Mouse (Mus musculus) E14TG2a.4 (cell line): ENCODE results near the gene Dennd4b.
A peak's percentile ranks its signal among the peaks of the same experiment; 100 is the strongest.

Experiments
- H3K27me3 ChIP-seq: 2 replicates; pipeline ENCODE4 v1.6.1; 2014; ENCODE audit warnings: low read length, control low read depth; ENCODE audit not compliant: insufficient read depth
- H3K36me3 ChIP-seq: 2 replicates; pipeline ENCODE4 v1.6.1; 2014; ENCODE audit warnings: low read length, control low read depth; ENCODE audit not compliant: insufficient read depth
- H3K4me1 ChIP-seq: replicated peaks from 2 replicates; pipeline ENCODE4 v1.6.1; 2014; ENCODE audit warnings: low read depth, low read length, control low read depth
- H3K4me3 ChIP-seq: replicated peaks from 2 replicates; pipeline ENCODE4 v1.5.1; 2014; ENCODE audit warnings: mild to moderate bottlenecking, low read length
- H3K9me3 ChIP-seq: 2 replicates; pipeline ENCODE4 v1.6.1; 2014; ENCODE audit warnings: low read length, control low read depth
- CTCF ChIP-seq: conservative IDR thresholded peaks from 2 replicates; pipeline ENCODE4 v1.5.1; 2014; ENCODE audit warnings: low read length
- NANOG ChIP-seq: IDR thresholded peaks from 2 replicates; pipeline ENCODE4 v1.6.1; 2014; ENCODE audit warnings: borderline replicate concordance, low read length, mixed read lengths
- POU5F1 ChIP-seq: IDR thresholded peaks from 2 replicates; pipeline ENCODE4 v1.6.1; 2014; ENCODE audit warnings: low read length, borderline replicate concordance

Gene Dennd4b

GRCm38 (mm10) chr3:90270784-90271183, 5.8 kb downstream of the Dennd4b start:
- TF ChIP-seq POU5F1 (no peak), NANOG (no peak), CTCF (no peak)
- peaks cover 32% of the 10 kb centered on the region for H3K36me3 ChIP-seq
- no peaks in the 10 kb centered on the region for H3K9me3 ChIP-seq
- H3K27me3 ChIP-seq = peaks cover 11% of the 10 kb centered on the region
- H3K4me3 ChIP-seq = no peak overlapping the region
- H3K4me1 ChIP-seq = peaks cover 63% of the 10 kb centered on the region

DNA sequence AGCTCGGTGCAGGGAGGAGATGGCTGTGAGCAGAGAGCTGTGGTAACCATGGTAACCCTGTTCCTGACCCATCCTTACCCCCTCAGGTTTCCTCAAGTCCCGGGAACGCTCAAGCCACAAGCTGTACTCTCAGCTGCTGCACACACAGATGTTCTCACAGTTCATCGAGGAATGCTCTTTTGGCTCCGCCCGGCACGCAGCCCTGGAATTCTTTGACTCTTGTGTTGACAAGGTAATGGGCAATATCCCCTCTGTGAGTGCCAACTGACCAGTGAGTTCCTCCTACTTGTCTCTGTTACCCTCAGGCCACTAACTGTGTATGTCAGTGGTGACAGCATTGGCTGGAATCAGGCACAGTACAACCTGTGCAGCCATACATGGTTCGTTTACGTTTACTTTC, 7.2 kb downstream of the Dennd4b start:
- H3K4me3 ChIP-seq = peak overlapping the region; percentile 20
- H3K4me1 ChIP-seq = peaks cover 62% of the 10 kb centered on the region
- H3K36me3 ChIP-seq = peaks cover 39% of the 10 kb centered on the region
- H3K9me3 ChIP-seq = no peaks in the 10 kb centered on the region
- no peak for TF ChIP-seq NANOG
- H3K27me3 ChIP-seq = peaks cover 11% of the 10 kb centered on the region

GRCm38 (mm10) chr3:90273855-90274254, 8.9 kb downstream of the Dennd4b start:
- Histone ChIP-seq H3K4me3 (peak overlapping the region; percentile 70), H3K36me3 (peaks cover 51% of the 10 kb centered on the region), H3K9me3 (no peaks in the 10 kb centered on the region), H3K4me1 (peaks cover 62% of the 10 kb centered on the region), H3K27me3 (peaks cover 11% of the 10 kb centered on the region)
- no peak for TF ChIP-seq NANOG
- TF ChIP-seq POU5F1 = no peak
- no peak for TF ChIP-seq CTCF

DNA sequence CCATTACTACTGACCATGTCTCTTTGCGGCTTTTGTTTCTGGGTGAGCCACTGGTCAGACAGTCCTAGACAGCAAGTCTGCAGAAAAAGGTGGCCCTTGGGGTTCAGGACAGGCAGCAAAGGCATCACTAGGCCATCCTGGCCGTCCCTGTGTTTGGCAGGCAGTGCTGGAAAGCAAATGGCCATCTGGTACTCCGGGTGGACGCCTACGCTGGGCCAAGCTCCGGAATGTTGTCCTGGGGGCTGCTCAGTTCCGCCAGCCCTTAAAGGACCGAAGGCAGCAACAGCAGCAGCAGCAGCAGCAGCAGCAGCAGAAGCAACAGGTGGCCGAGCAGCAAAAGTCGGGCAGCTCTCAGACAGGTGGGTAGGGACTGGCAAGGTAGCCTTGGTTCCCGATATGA, 10.3 kb downstream of the Dennd4b start:
- Histone ChIP-seq H3K36me3 (peaks cover 62% of the 10 kb centered on the region), H3K4me1 (peaks cover 62% of the 10 kb centered on the region), H3K9me3 (no peaks in the 10 kb centered on the region), H3K27me3 (peaks cover 11% of the 10 kb centered on the region), H3K4me3 (no peak overlapping the region)
- TF ChIP-seq NANOG (no peak), CTCF (no peak), POU5F1 (no peak)

GRCm38 (mm10) chr3:90276858-90277257, 11.9 kb downstream of the Dennd4b start:
- Histone ChIP-seq H3K4me1 (peaks cover 52% of the 10 kb centered on the region), H3K4me3 (peak overlapping the region; percentile 61), H3K27me3 (peaks cover 11% of the 10 kb centered on the region), H3K36me3 (peaks cover 55% of the 10 kb centered on the region), H3K9me3 (no peaks in the 10 kb centered on the region)
- TF ChIP-seq CTCF (no peak), POU5F1 (no peak)

DNA sequence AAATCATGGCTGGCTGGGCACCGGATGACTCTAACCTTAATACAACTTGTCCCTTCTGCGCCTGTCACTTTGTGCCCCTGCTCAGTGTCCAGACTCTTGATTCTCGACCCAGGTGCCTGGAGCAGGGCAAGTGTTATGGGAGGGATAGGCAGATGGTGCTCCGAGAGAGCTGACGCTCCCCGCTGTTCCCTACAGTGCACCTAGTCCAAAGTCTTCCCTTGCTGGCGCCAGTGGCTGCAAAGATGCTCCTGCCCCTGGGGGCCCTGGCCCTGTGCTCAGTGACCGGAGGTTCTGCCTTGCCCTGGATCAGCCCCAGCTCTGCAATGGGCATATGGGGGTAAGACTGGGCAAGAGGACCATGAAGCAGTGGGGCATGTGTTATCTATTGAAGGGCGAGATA, 12.8 kb downstream of the Dennd4b start:
- Histone ChIP-seq H3K4me3 (peak overlapping the region; percentile 61), H3K36me3 (peaks cover 49% of the 10 kb centered on the region), H3K9me3 (no peaks in the 10 kb centered on the region), H3K27me3 (peaks cover 11% of the 10 kb centered on the region), H3K4me1 (peaks cover 43% of the 10 kb centered on the region)
- TF ChIP-seq POU5F1 (no peak), CTCF (no peak), NANOG (no peak)

DNA sequence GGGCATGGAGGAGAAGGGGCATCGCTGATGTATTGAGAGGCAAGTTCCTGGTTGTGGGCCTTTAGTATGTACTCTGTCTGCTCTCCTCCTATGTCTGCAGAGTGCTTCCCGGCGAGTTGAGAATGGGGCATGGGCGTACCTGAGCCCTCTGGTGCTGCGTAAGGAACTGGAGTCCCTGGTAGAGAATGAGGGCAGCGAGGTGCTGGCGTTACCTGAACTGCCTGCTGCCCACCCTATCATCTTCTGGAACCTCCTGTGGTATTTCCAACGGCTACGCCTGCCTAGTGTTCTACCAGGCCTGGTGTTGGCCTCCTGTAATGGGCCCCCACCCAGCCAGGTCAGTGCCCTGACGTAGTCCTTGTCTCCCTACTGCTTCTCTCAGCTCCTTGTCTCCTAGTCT, 13.2 kb downstream of the Dennd4b start:
- TF ChIP-seq POU5F1 (no peak), CTCF (no peak), NANOG (no peak)
- H3K27me3 ChIP-seq = peaks cover 11% of the 10 kb centered on the region
- peaks cover 48% of the 10 kb centered on the region for H3K36me3 ChIP-seq
- peak overlapping the region; percentile 61 for H3K4me3 ChIP-seq
- no peaks in the 10 kb centered on the region for H3K9me3 ChIP-seq
- H3K4me1 ChIP-seq = peaks cover 41% of the 10 kb centered on the region

DNA sequence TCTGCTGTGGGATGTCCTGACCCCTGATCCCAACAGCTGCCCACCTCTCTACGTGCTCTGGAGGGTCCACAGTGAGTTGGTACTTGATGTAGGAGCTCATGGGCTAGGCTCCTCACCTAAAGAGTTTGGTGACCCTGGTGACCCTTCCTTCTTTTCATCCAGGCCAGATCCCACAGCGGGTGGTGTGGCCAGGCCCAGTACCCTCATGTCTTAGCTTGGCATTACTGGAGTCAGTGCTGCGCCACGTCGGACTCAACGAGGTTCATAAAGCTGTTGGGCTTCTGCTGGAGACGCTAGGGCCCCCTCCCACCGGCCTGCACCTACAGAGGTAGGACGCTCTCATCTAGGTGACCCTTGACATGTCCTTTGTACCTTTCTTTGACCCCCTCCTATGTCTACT, 14.2 kb downstream of the Dennd4b start:
- Histone ChIP-seq H3K9me3 (no peaks in the 10 kb centered on the region), H3K27me3 (peaks cover 1% of the 10 kb centered on the region; the same call in 1 of the 2 replicates), H3K4me3 (no peak overlapping the region), H3K4me1 (peaks cover 31% of the 10 kb centered on the region), H3K36me3 (peaks cover 48% of the 10 kb centered on the region)
- no peak for TF ChIP-seq NANOG
- TF ChIP-seq CTCF = no peak
- no peak for TF ChIP-seq POU5F1

GRCm38 (mm10) chr3:90279743-90280142, 14.8 kb downstream of the Dennd4b start:
- H3K4me1 ChIP-seq = peaks cover 29% of the 10 kb centered on the region
- H3K4me3 ChIP-seq = no peak overlapping the region
- H3K36me3 ChIP-seq = peaks cover 48% of the 10 kb centered on the region
- no peaks in the 10 kb centered on the region for H3K9me3 ChIP-seq
- H3K27me3 ChIP-seq = no peaks in the 10 kb centered on the region
- no peak for TF ChIP-seq CTCF
- no peak for TF ChIP-seq NANOG
- no peak for TF ChIP-seq POU5F1

GRCm38 (mm10) chr3:90280708-90281107, 15.7 kb downstream of the Dennd4b start:
- no peaks in the 10 kb centered on the region for H3K27me3 ChIP-seq
- H3K4me1 ChIP-seq = peaks cover 25% of the 10 kb centered on the region
- H3K9me3 ChIP-seq = no peaks in the 10 kb centered on the region
- TF ChIP-seq POU5F1 (no peak), NANOG (no peak), CTCF (no peak)
- H3K4me3 ChIP-seq = no peak overlapping the region
- H3K36me3 ChIP-seq = peaks cover 41% of the 10 kb centered on the region
